Mouse (Mus musculus): ENCODE measurements at regions not wholly inside any gene's neighbourhood (a gene's known extent, or its start where the extent isn't known, plus 50 kb on each side); places are given as distances from the start of the nearest gene placed in this dataset.
A peak's percentile ranks its signal among the peaks of the same experiment; 100 is the strongest.

DNA sequence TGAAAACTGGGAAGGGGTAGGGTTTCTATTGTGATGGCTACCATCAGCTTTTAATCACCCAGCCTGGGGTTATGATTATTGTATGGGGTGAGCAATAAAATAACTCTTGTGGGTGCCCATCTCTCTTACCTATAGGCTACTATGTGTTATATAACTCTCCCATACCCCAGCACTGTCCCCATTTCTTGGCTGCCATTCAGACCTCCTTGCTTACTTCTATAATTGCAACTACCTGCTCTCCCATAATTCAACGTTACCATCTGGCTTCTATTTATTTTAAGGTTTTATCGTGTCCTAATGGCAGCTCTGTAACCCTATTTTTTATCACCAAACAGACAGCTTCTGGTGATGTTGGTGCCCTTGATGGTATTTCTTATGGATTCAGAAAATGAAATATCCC lies 414.2 kb downstream of the Btg1 start:
- DNase-seq (ENCODE audit: low spot score), result no peak
- H3K27me3 ChIP-seq (replicated peaks; ENCODE audit: low read depth, poor library complexity, severe bottlenecking), result no peaks in the 10 kb centered on the region
- H3K36me3 ChIP-seq (replicated peaks), result no peaks in the 10 kb centered on the region
- no peak overlapping the region for H3K4me3 ChIP-seq
- H3K9me3 ChIP-seq, result no peaks in the 10 kb centered on the region
- no peak overlapping the region for H3K27ac ChIP-seq (replicated peaks)
- WGBS, result 90% methylated on average over 2 of the region's 2 CpGs
- H3K4me1 ChIP-seq, result no peaks in the 10 kb centered on the region

DNA sequence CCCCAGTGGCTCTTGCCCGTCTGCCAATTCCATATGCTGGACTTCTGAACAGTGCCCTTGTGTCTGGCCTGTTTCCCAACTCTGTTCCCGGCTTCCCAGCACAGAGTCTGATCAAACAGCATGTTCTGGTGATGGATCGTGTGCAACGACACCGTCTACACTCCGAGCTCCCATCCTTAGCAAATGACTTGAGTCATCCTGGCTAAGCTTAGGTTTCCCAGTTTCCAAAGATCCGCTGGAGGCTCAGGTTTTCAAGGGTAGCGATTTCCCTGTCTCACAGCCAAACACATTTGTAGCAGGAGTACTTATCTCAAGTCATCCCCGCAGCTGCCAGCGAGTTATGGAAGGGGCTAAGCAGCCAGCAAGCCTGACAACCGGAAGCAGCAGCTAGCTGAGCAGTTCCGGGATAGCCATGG lies 418.6 kb downstream of the Btg1 start:
- no peaks in the 10 kb centered on the region for H3K9me3 ChIP-seq
- H3K4me1 ChIP-seq, result no peaks in the 10 kb centered on the region
- no peak for DNase-seq (ENCODE audit: low spot score)
- H3K27me3 ChIP-seq (replicated peaks; ENCODE audit: low read depth, poor library complexity, severe bottlenecking), result no peaks in the 10 kb centered on the region
- H3K36me3 ChIP-seq (replicated peaks), result no peaks in the 10 kb centered on the region
- WGBS, result 83% methylated on average over 12 of the region's 12 CpGs
- no peak overlapping the region for H3K27ac ChIP-seq (replicated peaks)
- no peak overlapping the region for H3K4me3 ChIP-seq

DNA sequence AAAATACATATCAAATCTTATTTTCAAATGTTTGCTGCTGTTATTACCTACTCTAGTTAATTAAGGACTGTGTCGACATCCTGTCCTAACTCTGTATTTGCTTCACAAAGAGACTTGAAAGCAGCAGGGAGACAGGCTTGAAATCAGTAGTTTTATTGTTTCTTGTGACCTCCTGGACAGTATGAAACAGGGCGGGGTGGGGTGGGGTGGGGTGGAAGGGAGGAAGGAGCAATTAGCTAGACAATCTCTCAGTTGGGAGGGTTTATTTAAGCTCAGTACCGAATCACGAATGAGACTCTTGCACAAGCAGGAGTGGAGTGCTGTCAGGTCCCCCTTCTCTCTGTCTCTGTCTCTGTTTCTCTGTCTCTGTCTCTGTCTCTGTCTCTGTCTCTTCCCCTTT lies 421.2 kb downstream of the Btg1 start:
- DNase-seq (ENCODE audit: low spot score), result no peak
- Histone ChIP-seq H3K36me3 (replicated peaks) (no peaks in the 10 kb centered on the region), H3K27me3 (replicated peaks; ENCODE audit: low read depth, poor library complexity, severe bottlenecking) (no peaks in the 10 kb centered on the region), H3K4me3 (no peak overlapping the region), H3K27ac (replicated peaks) (no peak overlapping the region), H3K9me3 (no peaks in the 10 kb centered on the region), H3K4me1 (no peaks in the 10 kb centered on the region)
- 38% methylated on average over 4 of the region's 4 CpGs for WGBS

DNA sequence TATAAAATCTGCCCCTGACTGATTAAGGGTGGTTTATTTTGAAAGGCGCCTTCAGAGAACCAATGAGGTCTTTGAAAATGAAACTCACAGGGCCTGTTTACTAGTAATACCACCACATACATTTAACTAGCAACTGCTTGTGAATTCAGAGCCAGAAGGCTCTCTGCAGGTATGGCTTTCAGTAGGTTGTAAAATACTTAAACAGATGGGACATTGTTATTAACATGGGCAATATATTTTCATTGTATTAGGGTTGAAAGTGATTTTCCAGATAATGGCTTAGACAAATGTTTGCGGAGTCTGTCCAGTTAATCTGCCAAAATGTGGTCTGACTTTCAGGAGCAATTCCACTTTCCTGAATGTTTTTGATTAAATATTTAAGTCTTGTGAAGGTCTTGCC lies 430.8 kb downstream of the Btg1 start:
- 0 out of 2 replicates have a peak, but pooled peaks cover 2% of the 10 kb centered on the region for H3K9me3 ChIP-seq

DNA sequence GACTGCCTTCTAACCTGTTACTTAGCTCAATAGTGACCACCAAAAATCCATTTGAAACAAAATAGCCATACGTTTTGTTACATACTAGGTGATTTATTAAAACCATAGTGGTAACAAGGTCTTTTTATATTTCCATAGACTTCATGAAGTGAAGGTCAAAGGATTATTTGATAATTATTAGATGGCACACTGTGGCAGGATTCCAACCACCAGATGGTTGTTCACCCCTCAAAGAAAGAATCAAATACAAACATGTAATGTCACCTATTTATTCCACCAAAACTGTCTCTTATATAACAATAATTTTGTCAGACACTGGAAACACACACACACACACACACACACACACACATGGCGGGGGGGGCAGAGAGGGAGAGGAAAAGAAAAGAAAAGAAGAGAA lies 431.2 kb downstream of the Btg1 start:
- 0 out of 2 replicates have a peak, but pooled peaks cover 2% of the 10 kb centered on the region for H3K9me3 ChIP-seq
- no peak overlapping the region for H3K4me3 ChIP-seq
- H3K36me3 ChIP-seq (replicated peaks), result no peaks in the 10 kb centered on the region
- no peak overlapping the region for H3K27ac ChIP-seq (replicated peaks)
- DNase-seq (ENCODE audit: low spot score), result no peak
- H3K4me1 ChIP-seq, result no peaks in the 10 kb centered on the region
- 73% methylated on average over 2 of the region's 2 CpGs for WGBS
- no peaks in the 10 kb centered on the region for H3K27me3 ChIP-seq (replicated peaks; ENCODE audit: low read depth, poor library complexity, severe bottlenecking)

More for the DNA sequence above, 430.8 kb downstream of the Btg1 start:
- 90% methylated on average over 2 of the region's 2 CpGs for whole genome bisulfite sequencing
- Histone ChIP-seq H3K27me3 (replicated peaks; ENCODE audit: low read depth, poor library complexity, severe bottlenecking) (no peaks in the 10 kb centered on the region), H3K27ac (replicated peaks) (no peak overlapping the region), H3K4me1 (no peaks in the 10 kb centered on the region), H3K36me3 (replicated peaks) (no peaks in the 10 kb centered on the region), H3K4me3 (no peak overlapping the region)
- no peak for DNase-seq (ENCODE audit: low spot score)

DNA sequence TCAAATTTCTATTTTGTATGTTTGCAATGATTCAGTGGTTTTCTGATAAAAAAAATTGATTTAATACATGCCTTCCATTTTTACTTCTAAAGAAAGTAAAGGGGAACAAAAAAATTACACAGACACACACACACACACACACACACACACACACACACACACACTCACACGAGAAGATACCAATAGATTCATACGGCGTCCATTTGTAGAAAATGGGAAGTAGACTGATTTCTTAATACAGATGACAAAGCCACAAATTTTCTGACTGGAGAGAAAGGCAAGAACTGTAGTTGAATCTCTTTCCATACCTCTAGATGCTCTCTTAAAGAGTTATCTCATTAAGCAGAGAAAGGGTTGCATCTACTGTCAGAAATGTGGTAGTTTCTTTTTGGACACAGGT lies 424.9 kb upstream of the Dcn start:
- Histone ChIP-seq H3K9me3 (no peaks in the 10 kb centered on the region), H3K36me3 (replicated peaks) (no peaks in the 10 kb centered on the region), H3K27me3 (replicated peaks; ENCODE audit: low read depth, poor library complexity, severe bottlenecking) (no peaks in the 10 kb centered on the region), H3K4me3 (no peak overlapping the region), H3K27ac (replicated peaks) (no peak overlapping the region), H3K4me1 (no peaks in the 10 kb centered on the region)
- no peak for DNase-seq (ENCODE audit: low spot score)
- 95% methylated on average over 3 of the region's 3 CpGs for WGBS

DNA sequence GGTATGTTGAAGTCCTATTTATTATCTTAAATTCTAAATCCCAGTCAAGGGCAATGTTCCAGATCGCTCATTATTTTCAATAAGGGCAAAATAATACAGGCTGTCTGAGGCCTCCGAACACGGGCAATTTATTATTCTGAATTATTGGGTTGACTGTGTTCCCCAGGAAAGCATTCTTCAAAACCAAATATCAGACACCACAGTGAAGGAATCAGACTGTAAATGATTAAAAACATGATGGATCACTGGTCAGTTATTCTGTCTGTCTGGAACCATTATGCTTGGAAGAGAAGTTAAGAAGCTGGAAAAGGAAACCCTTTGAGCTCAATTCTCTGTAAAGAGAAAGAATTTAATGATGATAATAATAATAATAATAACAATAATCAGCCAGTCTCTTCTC lies 417.4 kb upstream of the Dcn start:
- H3K27me3 ChIP-seq (replicated peaks; ENCODE audit: low read depth, poor library complexity, severe bottlenecking), result no peaks in the 10 kb centered on the region
- no peak overlapping the region for H3K27ac ChIP-seq (replicated peaks)
- WGBS, result 95% methylated on average over 3 of the region's 3 CpGs
- H3K4me3 ChIP-seq, result no peak overlapping the region
- no peaks in the 10 kb centered on the region for H3K9me3 ChIP-seq
- DNase-seq (ENCODE audit: low spot score), result no peak
- no peaks in the 10 kb centered on the region for H3K4me1 ChIP-seq
- no peaks in the 10 kb centered on the region for H3K36me3 ChIP-seq (replicated peaks)

DNA sequence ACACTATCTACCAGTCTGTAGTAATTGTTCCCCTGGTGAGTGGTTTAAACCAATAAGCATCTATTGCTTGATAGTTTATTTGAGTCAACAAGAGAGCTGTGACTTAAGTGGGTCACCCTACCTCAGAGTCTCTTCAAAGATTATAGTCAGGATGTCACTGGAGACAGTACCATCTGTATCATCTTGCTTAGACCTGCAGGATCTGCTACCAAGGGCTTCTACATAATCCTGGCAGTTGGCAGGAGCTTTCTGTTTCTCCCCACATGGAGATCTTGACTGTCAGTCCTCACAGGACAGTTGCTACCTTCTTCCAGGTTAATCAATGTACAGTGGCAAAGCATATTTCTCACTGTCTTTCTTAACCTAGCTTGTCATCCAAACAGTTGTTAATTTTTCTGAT lies 414.9 kb upstream of the Dcn start:
- Histone ChIP-seq H3K4me1 (no peaks in the 10 kb centered on the region), H3K27ac (replicated peaks) (no peak overlapping the region), H3K27me3 (replicated peaks; ENCODE audit: low read depth, poor library complexity, severe bottlenecking) (no peaks in the 10 kb centered on the region), H3K9me3 (no peaks in the 10 kb centered on the region), H3K4me3 (no peak overlapping the region), H3K36me3 (replicated peaks) (no peaks in the 10 kb centered on the region)
- no peak for DNase-seq (ENCODE audit: low spot score)

DNA sequence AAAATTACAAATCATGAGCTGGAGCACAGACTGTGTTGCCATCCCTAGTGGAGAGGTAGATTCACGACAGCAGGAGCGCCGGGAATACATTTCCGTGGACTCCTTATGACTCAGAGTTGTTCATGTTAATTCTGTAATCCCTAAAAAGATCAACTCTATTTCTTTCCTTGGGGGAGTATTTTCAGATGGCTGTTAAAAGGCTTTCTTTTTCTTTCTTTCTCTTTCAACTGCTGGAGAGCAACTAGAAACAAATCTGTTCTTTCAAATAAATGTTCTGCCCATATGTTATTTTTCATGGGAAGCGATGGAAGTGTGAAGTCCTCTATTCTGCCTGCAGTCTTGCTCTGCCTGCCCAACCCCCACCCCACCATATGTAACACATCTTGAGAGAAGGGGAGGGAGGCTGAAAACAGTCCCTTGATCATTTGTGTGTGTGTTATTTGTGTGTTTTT lies 401.4 kb upstream of the Dcn start:
- no peak for DNase-seq (ENCODE audit: low spot score)
- WGBS, result 77% methylated on average over 5 of the region's 5 CpGs
- Histone ChIP-seq H3K9me3 (no peaks in the 10 kb centered on the region), H3K4me3 (no peak overlapping the region), H3K4me1 (peaks cover 6% of the 10 kb centered on the region; the same call in 1 of the 2 replicates), H3K36me3 (replicated peaks) (no peaks in the 10 kb centered on the region), H3K27ac (replicated peaks) (no peak overlapping the region), H3K27me3 (replicated peaks; ENCODE audit: low read depth, poor library complexity, severe bottlenecking) (no peaks in the 10 kb centered on the region)

DNA sequence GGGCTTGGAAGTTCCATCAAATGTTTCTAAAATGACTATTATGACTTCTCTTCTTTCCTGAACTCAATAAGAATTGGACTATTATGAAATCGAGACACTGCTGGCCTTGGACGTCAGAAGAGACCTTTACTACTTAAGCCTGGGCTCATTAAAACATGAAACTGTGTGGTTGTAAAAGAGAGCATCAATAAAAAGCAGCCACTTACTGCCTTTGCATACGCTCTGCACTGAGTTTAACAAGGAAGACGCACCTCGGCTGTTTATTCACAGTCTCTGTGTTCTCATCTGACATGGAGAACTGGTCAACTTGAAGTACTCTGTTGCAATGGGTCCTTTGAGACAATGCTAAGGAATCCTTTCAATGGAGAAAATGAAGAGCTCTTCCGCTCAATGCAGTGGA lies 399.8 kb upstream of the Dcn start:
- H3K36me3 ChIP-seq (replicated peaks), result no peaks in the 10 kb centered on the region
- no peak for DNase-seq (ENCODE audit: low spot score)
- peaks cover 6% of the 10 kb centered on the region; the same call in 1 of the 2 replicates for H3K4me1 ChIP-seq
- H3K9me3 ChIP-seq, result no peaks in the 10 kb centered on the region
- no peak overlapping the region for H3K27ac ChIP-seq (replicated peaks)
- no peaks in the 10 kb centered on the region for H3K27me3 ChIP-seq (replicated peaks; ENCODE audit: low read depth, poor library complexity, severe bottlenecking)
- 85% methylated on average over 6 of the region's 6 CpGs for WGBS
- no peak overlapping the region for H3K4me3 ChIP-seq

DNA sequence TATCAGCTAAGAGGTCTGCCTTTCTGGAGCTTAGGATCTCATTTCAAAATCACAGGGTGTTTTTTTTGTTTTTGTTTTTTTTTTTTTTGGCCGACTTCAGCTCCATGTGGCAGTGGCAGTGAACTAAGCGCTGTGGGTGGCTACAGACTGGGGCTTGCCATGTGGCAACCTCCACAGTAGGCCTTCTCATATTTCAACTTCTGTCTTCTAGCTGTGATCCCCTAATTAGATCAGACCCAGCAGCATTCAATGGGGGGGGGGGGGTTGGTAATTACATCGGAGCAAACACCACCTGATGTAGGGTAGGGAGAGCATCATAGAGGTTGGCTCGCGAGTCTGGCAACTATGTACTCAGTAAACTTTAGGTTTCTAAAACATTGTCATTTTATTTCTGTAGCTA lies 392.1 kb upstream of the Dcn start:
- 33% methylated on average over 5 of the region's 5 CpGs for WGBS
- Histone ChIP-seq H3K9me3 (no peaks in the 10 kb centered on the region), H3K4me3 (no peak overlapping the region), H3K36me3 (replicated peaks) (no peaks in the 10 kb centered on the region), H3K4me1 (peaks cover 9% of the 10 kb centered on the region; the same call in 1 of the 2 replicates), H3K27me3 (replicated peaks; ENCODE audit: low read depth, poor library complexity, severe bottlenecking) (no peaks in the 10 kb centered on the region), H3K27ac (replicated peaks) (no peak overlapping the region)
- DNase-seq (ENCODE audit: low spot score), result peak; percentile 57

DNA sequence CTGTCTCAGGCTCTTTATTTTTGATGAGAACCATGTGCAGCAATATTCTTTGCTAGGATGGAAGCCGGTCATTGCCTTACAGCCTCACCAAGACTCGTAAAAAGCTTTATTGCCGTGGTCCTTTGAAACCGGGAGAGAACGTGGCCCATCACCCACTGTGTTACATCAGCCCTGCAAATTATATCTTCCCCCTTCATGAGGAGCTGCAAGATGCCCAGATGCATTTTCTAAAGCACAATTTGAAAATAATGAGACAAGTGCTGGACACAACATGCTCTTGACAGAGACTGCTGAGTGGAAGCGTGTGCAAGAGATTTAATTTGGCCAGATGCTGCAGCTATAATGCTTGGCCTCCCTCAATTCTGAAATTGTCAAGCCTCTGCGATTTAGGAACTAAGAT lies 389.2 kb upstream of the Dcn start:
- 85% methylated on average over 7 of the region's 7 CpGs for WGBS
- DNase-seq (ENCODE audit: low spot score), result no peak
- no peaks in the 10 kb centered on the region for H3K36me3 ChIP-seq (replicated peaks)
- H3K9me3 ChIP-seq, result no peaks in the 10 kb centered on the region
- no peak overlapping the region for H3K27ac ChIP-seq (replicated peaks)
- peaks cover 9% of the 10 kb centered on the region; the same call in 1 of the 2 replicates for H3K4me1 ChIP-seq
- H3K4me3 ChIP-seq, result no peak overlapping the region
- no peaks in the 10 kb centered on the region for H3K27me3 ChIP-seq (replicated peaks; ENCODE audit: low read depth, poor library complexity, severe bottlenecking)

DNA sequence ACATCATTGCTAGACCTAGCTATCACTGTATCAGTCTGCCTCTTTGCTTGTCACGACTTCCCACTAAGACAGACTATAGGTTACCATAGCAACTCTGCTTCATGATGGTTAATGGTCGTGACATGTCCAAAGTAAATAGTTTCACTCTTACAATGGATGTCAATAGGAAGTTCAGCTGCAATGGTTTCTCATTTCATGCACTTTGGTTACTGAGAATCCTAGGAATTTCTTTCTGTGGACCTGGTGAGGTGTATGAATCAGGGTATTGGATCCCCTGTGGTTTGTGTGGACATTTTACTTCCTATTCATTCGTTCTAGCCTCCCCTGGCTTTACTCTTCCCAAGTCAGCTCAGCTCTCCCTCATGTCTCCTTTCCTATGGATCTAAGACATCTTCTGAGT lies 385.5 kb upstream of the Dcn start:
- no peak for DNase-seq (ENCODE audit: low spot score)
- H3K36me3 ChIP-seq (replicated peaks), result no peaks in the 10 kb centered on the region
- 49% methylated on average over 3 of the region's 3 CpGs for WGBS
- no peak overlapping the region for H3K27ac ChIP-seq (replicated peaks)
- no peaks in the 10 kb centered on the region for H3K4me1 ChIP-seq
- no peaks in the 10 kb centered on the region for H3K9me3 ChIP-seq
- H3K27me3 ChIP-seq (replicated peaks; ENCODE audit: low read depth, poor library complexity, severe bottlenecking), result no peaks in the 10 kb centered on the region
- H3K4me3 ChIP-seq, result no peak overlapping the region

DNA sequence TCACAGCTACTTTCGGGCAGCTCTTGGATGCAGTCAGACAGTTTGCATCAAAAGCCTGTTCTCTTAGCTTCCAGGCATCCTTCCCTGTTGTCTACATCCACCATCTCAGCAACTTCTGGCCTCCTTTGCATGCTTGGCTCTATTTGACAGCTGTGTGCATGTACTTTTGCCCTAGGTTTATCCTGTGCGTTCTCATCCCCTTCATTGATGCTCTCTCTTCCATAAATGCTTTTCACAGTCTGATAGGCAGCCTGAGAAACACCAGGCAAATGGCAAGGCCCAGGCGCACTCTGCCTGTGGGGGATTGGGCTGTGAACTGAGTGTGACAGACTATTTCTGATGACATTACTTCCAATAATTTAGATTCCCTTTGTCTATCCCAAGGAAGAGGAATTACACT lies 364.9 kb upstream of the Dcn start:
- H3K27me3 ChIP-seq (replicated peaks; ENCODE audit: low read depth, poor library complexity, severe bottlenecking), result no peaks in the 10 kb centered on the region
- no peak overlapping the region for H3K27ac ChIP-seq (replicated peaks)
- WGBS, result 82% methylated on average over 3 of the region's 3 CpGs
- no peak for DNase-seq (ENCODE audit: low spot score)
- H3K36me3 ChIP-seq (replicated peaks), result no peaks in the 10 kb centered on the region
- H3K9me3 ChIP-seq, result no peaks in the 10 kb centered on the region
- no peak overlapping the region for H3K4me3 ChIP-seq
- H3K4me1 ChIP-seq, result no peaks in the 10 kb centered on the region
